Mouse (Mus musculus) intestine, postnatal 0 days (tissue): ENCODE results near the gene Gm5737. TPM values are rescaled to one million over a fixed set of nuclear protein-coding genes. Genes with fewer than 3 reads are reported as not detected.

Source experiments
- ATAC-seq: fragments of 200-750 bp; cut with Nextera tagmentation; 2 replicates; pipeline ENCODE4 v1.8.0; 2017; ENCODE audit warnings: mild to moderate bottlenecking, moderate TSS enrichment, moderate library complexity
- H3K27ac ChIP-seq: fragments of 300-500 bp; sonication (generic); 2 replicates; pipeline ENCODE4 v1.5.1; 2014; ENCODE audit warnings: mild to moderate bottlenecking, low read depth, low read length, moderate library complexity
- H3K27me3 ChIP-seq: fragments of 300-500 bp; sonication (generic); replicated peaks from 2 replicates; pipeline ENCODE4 v1.6.1; 2014; ENCODE audit warnings: low read length, mixed read lengths; ENCODE audit not compliant: control insufficient read depth, insufficient read depth
- H3K36me3 ChIP-seq: fragments of 300-500 bp; sonication (generic); 2 replicates; pipeline ENCODE4 v1.6.1; 2014; ENCODE audit warnings: mild to moderate bottlenecking, moderate library complexity; ENCODE audit not compliant: control insufficient read depth, insufficient read depth
- H3K4me1 ChIP-seq: fragments of 300-500 bp; sonication (generic); replicated peaks from 2 replicates; pipeline ENCODE4 v1.6.1; 2014; ENCODE audit warnings: antibody characterized with exemption, low read length, mixed read lengths; ENCODE audit not compliant: control insufficient read depth, insufficient read depth
- H3K4me2 ChIP-seq: fragments of 300-500 bp; sonication (generic); replicated peaks from 2 replicates; pipeline ENCODE4 v1.6.1; 2014; ENCODE audit warnings: low read depth, mild to moderate bottlenecking, moderate library complexity
- H3K4me3 ChIP-seq: fragments of 300-500 bp; sonication (generic); 2 replicates; pipeline ENCODE4 v1.5.1; 2014; ENCODE audit warnings: low read depth, low read length
- H3K9ac ChIP-seq: fragments of 300-500 bp; sonication (generic); 2 replicates; pipeline ENCODE4 v1.6.1; 2014; ENCODE audit warnings: mild to moderate bottlenecking, low read depth, low read length
- H3K9me3 ChIP-seq: fragments of 300-500 bp; sonication (generic); 2 replicates; pipeline ENCODE4 v1.6.1; 2016; ENCODE audit warnings: mixed run types; ENCODE audit not compliant: control insufficient read depth
- CTCF ChIP-seq: sonication (generic); IDR thresholded peaks from 2 replicates; pipeline ENCODE4 v1.5.1; 2016; ENCODE audit warnings: low read depth, mild to moderate bottlenecking, control low read depth, antibody characterized with exemption, moderate library complexity
- WGBS: fragments of 180-500 bp; shearing (Covaris S2); extraction: QIAGEN DNeasy Blood & Tissue Kit; methylation state at CpG from one replicate; pipeline ENCODE4 v1.1.7; 2014; 5-methylcytosine and 5-hydroxymethylcytosine counted together
- polyA plus RNA-seq: library from polyadenylated mRNA; unstranded; fragments of >200 nt; fragmentation: Nextera tagmentation; extraction: Ambion mirVana; gene quantifications from 2 replicates; pipeline ENCODE4 v1.2.1, GENCODE M21; 2015

Gene Gm5737
- polyA plus RNA-seq, 1 experiment from 2014 or later, result not detected

- Histone ChIP-seq H3K4me3 (no peak overlapping the region), H3K4me1 (0 out of 2 replicates have a peak, but pooled peaks cover 4% of the 10 kb centered on the region), H3K9me3 (no peaks in the 10 kb centered on the region), H3K4me2 (no peak overlapping the region), H3K36me3 (peaks cover 20% of the 10 kb centered on the region), H3K27me3 (no peaks in the 10 kb centered on the region), H3K27ac (peak overlapping the region; percentile 79), H3K9ac (no peak overlapping the region)
- peak; percentile 67 for ATAC-seq
- WGBS, result 39% methylated on average over 3 of the region's 3 CpGs
- peak; percentile 49 for TF ChIP-seq CTCF
Observed at GRCm38 (mm10) chr7:120875540-120876388, 63.6 kb downstream of the Gm5737 start.

GRCm38 (mm10) chr7:120878271-120878670 lies 66.1 kb downstream of the Gm5737 start:
- no peak overlapping the region for H3K9ac ChIP-seq
- H3K27me3 ChIP-seq, result no peaks in the 10 kb centered on the region
- no peak overlapping the region for H3K4me2 ChIP-seq
- no peak for ATAC-seq
- H3K9me3 ChIP-seq, result no peaks in the 10 kb centered on the region
- no peak overlapping the region for H3K4me3 ChIP-seq
- 79% methylated on average over 6 of the region's 6 CpGs for WGBS
- H3K4me1 ChIP-seq, result 0 out of 2 replicates have a peak, but pooled peaks cover 4% of the 10 kb centered on the region
- no peak for TF ChIP-seq CTCF
- H3K27ac ChIP-seq, result no peak overlapping the region
- H3K36me3 ChIP-seq, result peaks cover 24% of the 10 kb centered on the region

- WGBS, result 85% methylated on average over 3 of the region's 3 CpGs
- ATAC-seq, result no peak
Observed at GRCm38 (mm10) chr7:120879972-120880371, 67.8 kb downstream of the Gm5737 start.

GRCm38 (mm10) chr7:120880770-120881169 lies 68.6 kb downstream of the Gm5737 start:
- H3K4me3 ChIP-seq, result no peak overlapping the region
- 85% methylated on average over 4 of the region's 4 CpGs for WGBS
- H3K36me3 ChIP-seq, result peaks cover 39% of the 10 kb centered on the region
- no peak overlapping the region for H3K4me2 ChIP-seq
- H3K27ac ChIP-seq, result no peak overlapping the region
- no peak for ATAC-seq
- H3K9ac ChIP-seq, result no peak overlapping the region
- no peak for TF ChIP-seq CTCF
- H3K9me3 ChIP-seq, result no peaks in the 10 kb centered on the region
- H3K27me3 ChIP-seq, result no peaks in the 10 kb centered on the region
- 0 out of 2 replicates have a peak, but pooled peaks cover 2% of the 10 kb centered on the region for H3K4me1 ChIP-seq

More at GRCm38 (mm10) chr7:120879972-120880371, 67.8 kb downstream of the Gm5737 start:
- TF ChIP-seq CTCF, result no peak
- H3K9me3 ChIP-seq, result no peaks in the 10 kb centered on the region
- no peaks in the 10 kb centered on the region for H3K27me3 ChIP-seq
- H3K4me1 ChIP-seq, result 0 out of 2 replicates have a peak, but pooled peaks cover 4% of the 10 kb centered on the region
- H3K4me3 ChIP-seq, result no peak overlapping the region
- no peak overlapping the region for H3K4me2 ChIP-seq
- no peak overlapping the region for H3K9ac ChIP-seq
- no peak overlapping the region for H3K27ac ChIP-seq
- H3K36me3 ChIP-seq, result peaks cover 31% of the 10 kb centered on the region

Other genes with a start within 250 kb of the Gm5737 start
- gene Uqcrc2, start 177.2 kb upstream of the Gm5737 start, polyA plus RNA-seq, result 246 and 267 TPM in 2 replicates
- gene Pdzd9, start 142.0 kb upstream of the Gm5737 start, polyA plus RNA-seq, result 0.33 and 0.68 TPM in 2 replicates
- 7.0 and 7.4 TPM in 2 replicates for gene Mosmo, start 134.7 kb upstream of the Gm5737 start, polyA plus RNA-seq
- gene Vwa3a, start 73.0 kb upstream of the Gm5737 start, polyA plus RNA-seq, result 0.25 and 0.33 TPM in 2 replicates
- gene Eef2k, start 30.5 kb downstream of the Gm5737 start, polyA plus RNA-seq, result 14.1 and 14.2 TPM in 2 replicates
- 18.3 and 19.6 TPM in 2 replicates for gene Polr3e, start 105.4 kb downstream of the Gm5737 start, polyA plus RNA-seq
- gene Cdr2, start 169.9 kb downstream of the Gm5737 start, polyA plus RNA-seq, result 119 and 124 TPM in 2 replicates
- gene Mfsd13b, start 170.1 kb downstream of the Gm5737 start, polyA plus RNA-seq, result 1.4 and 1.5 TPM in 2 replicates
- 85.4 and 89.4 TPM in 2 replicates for gene Mettl9, start 222.1 kb downstream of the Gm5737 start, polyA plus RNA-seq